Mouse (Mus musculus): ENCODE data around the gene Ddr2.

GRCm38 (mm10) chr1:169932122-169932746 is 178.3 kb downstream of the Ddr2 start:
- TF ChIP-seq USF1 (IDR thresholded peaks at IDR 0.05; ENCODE audit: low read depth, low read length) (no peak), POLR2A (IDR thresholded peaks at IDR 0.05; ENCODE audit: low read depth, low read length) (no peak), NELFE (IDR thresholded peaks at IDR 0.05; ENCODE audit: low read depth, low read length) (no peak), GABPA (IDR thresholded peaks at IDR 0.05; ENCODE audit: insufficient replicate concordance, low read depth, low read length) (no peak), CTCF (conservative IDR thresholded peaks at IDR 0.05 in 1 of 2, IDR thresholded peaks at IDR 0.05 in 1 of 2; ENCODE audit: low read depth in 2 of 2, low read length in 2 of 2) (no peak), UBTF (IDR thresholded peaks at IDR 0.05; ENCODE audit: low read depth, low read length) (no peak), HCFC1 (IDR thresholded peaks at IDR 0.05; ENCODE audit: low read depth, low read length) (no peak), ZKSCAN1 (IDR thresholded peaks at IDR 0.05; ENCODE audit: borderline replicate concordance, low read depth, low read length) (no peak), USF2 (conservative IDR thresholded peaks at IDR 0.05; ENCODE audit: low read depth, low read length) (no peak), EP300 (IDR thresholded peaks at IDR 0.05; ENCODE audit: low read length) (no peak), E2F4 (IDR thresholded peaks at IDR 0.05; ENCODE audit: insufficient replicate concordance, low read depth, low read length) (no peak), SIN3A (IDR thresholded peaks at IDR 0.05; ENCODE audit: low read length) (no peak)

All from CH12.LX (cell line).